Mouse (Mus musculus): ENCODE measurements around the gene Ufc1. TPM values are rescaled to one million over a fixed set of nuclear protein-coding genes. Genes with fewer than 3 reads are reported as not detected.

The Ufc1 gene
- polyA plus RNA-seq, 1 experiment, result 20.0 TPM

GRCm38 (mm10) chr1:171239992-171240744 is 54.7 kb downstream of the Ufc1 start:
- Histone ChIP-seq H3K4me3 (ENCODE audit: control insufficient read depth, low read depth, low read length) (no peak overlapping the region), H3K27me3 (ENCODE audit: control insufficient read depth, insufficient read depth, low read length) (no peaks in the 10 kb centered on the region), H3K36me3 (ENCODE audit: control insufficient read depth, insufficient read depth, low read length) (peaks cover 7% of the 10 kb centered on the region), H3K4me1 (ENCODE audit: control insufficient read depth, insufficient read depth, low read length) (no peaks in the 10 kb centered on the region; the same call in 1 of the 2 replicates), H3K27ac (ENCODE audit: control insufficient read depth, insufficient read depth, low read depth, low read length) (peak overlapping the region; percentile 21; the same call in 1 of the 2 replicates)
- TF ChIP-seq CTCF (IDR thresholded peaks at IDR 0.05; ENCODE audit: control insufficient read depth, insufficient read depth, insufficient replicate concordance, low read depth, low read length), result no peak
- TF ChIP-seq POLR2A (IDR thresholded peaks at IDR 0.05; ENCODE audit: control insufficient read depth, low read depth, low read length), result no peak

Other genes with a start within 250 kb of the Ufc1 start
- gene Fcgr3, start 230.1 kb downstream of the Ufc1 start, polyA plus RNA-seq (2012; rRNA removed), result 30.9 and 52.1 TPM in 2 replicates
- 309 and 314 TPM in 2 replicates for gene Cfap126, start 181.1 kb downstream of the Ufc1 start, polyA plus RNA-seq (2012; rRNA removed)
- 85.3 and 105 TPM in 2 replicates for gene Sdhc, start 144.4 kb downstream of the Ufc1 start, polyA plus RNA-seq (2012; rRNA removed)
- 2.8 and 3.0 TPM in 2 replicates for gene Mpz, start 144.3 kb downstream of the Ufc1 start, polyA plus RNA-seq (2012; rRNA removed)
- 2.9 and 4.6 TPM in 2 replicates for gene Pcp4l1, start 98.8 kb downstream of the Ufc1 start, polyA plus RNA-seq (2012; rRNA removed)
- 0.04 and 0.16 TPM in 2 replicates for gene Nr1i3, start 81.1 kb downstream of the Ufc1 start, polyA plus RNA-seq (2012; rRNA removed)
- gene Tomm40l, start 72.5 kb downstream of the Ufc1 start, polyA plus RNA-seq (2012; rRNA removed), result 4.5 and 6.5 TPM in 2 replicates
- gene Apoa2, start 70.0 kb downstream of the Ufc1 start, polyA plus RNA-seq (2012; rRNA removed), result 8.0 and 8.3 TPM in 2 replicates
- 5.8 and 8.2 TPM in 2 replicates for gene Fcer1g, start 60.7 kb downstream of the Ufc1 start, polyA plus RNA-seq (2012; rRNA removed)
- gene Adamts4, start 44.6 kb downstream of the Ufc1 start, polyA plus RNA-seq (2012; rRNA removed), result 0.52 and 1.0 TPM in 2 replicates
- 86.0 and 91.4 TPM in 2 replicates for gene Ndufs2, start 43.6 kb downstream of the Ufc1 start, polyA plus RNA-seq (2012; rRNA removed)
- 25.0 and 32.3 TPM in 2 replicates for gene B4galt3, start 24.7 kb downstream of the Ufc1 start, polyA plus RNA-seq (2012; rRNA removed)
- gene Ppox, start 13.8 kb downstream of the Ufc1 start, polyA plus RNA-seq (2012; rRNA removed), result 7.1 and 8.7 TPM in 2 replicates
- gene Usp21, start 7.0 kb downstream of the Ufc1 start, polyA plus RNA-seq (2012; rRNA removed), result 38.4 and 38.7 TPM in 2 replicates
- 158 and 176 TPM in 2 replicates for gene Dedd, start 34.1 kb upstream of the Ufc1 start, polyA plus RNA-seq (2012; rRNA removed)
- gene Nit1, start 50.6 kb upstream of the Ufc1 start, polyA plus RNA-seq (2012; rRNA removed), result 74.2 and 82.8 TPM in 2 replicates
- gene Pfdn2, start 50.6 kb upstream of the Ufc1 start, polyA plus RNA-seq (2012; rRNA removed), result 23.9 and 25.8 TPM in 2 replicates
- 10.6 and 10.9 TPM in 2 replicates for gene Klhdc9, start 65.8 kb upstream of the Ufc1 start, polyA plus RNA-seq (2012; rRNA removed)
- gene Nectin4, start 75.1 kb upstream of the Ufc1 start, polyA plus RNA-seq (2012; rRNA removed), result 6.5 and 8.5 TPM in 2 replicates
- 8.0 and 11.5 TPM in 2 replicates for gene Arhgap30, start 93.9 kb upstream of the Ufc1 start, polyA plus RNA-seq (2012; rRNA removed)
- gene Usf1, start 116.3 kb upstream of the Ufc1 start, polyA plus RNA-seq (2012; rRNA removed), result 24.4 and 28.8 TPM in 2 replicates
- 0.82 and 1.4 TPM in 2 replicates for gene Tstd1, start 123.8 kb upstream of the Ufc1 start, polyA plus RNA-seq (2012; rRNA removed)
- 20.2 and 28.6 TPM in 2 replicates for gene F11r, start 142.5 kb upstream of the Ufc1 start, polyA plus RNA-seq (2012; rRNA removed)
- 2.2 TPM in 2 replicates for gene Alyref2, start 208.5 kb upstream of the Ufc1 start, polyA plus RNA-seq (2012; rRNA removed)
- gene Itln1, start 240.3 kb upstream of the Ufc1 start, polyA plus RNA-seq (2012; rRNA removed), result 0.47 and 0.59 TPM in 2 replicates